Mouse (Mus musculus) hindbrain, postnatal 0 days (tissue): ENCODE measurements around the gene Dyrk1a. TPM values are rescaled to one million over a fixed set of nuclear protein-coding genes. Genes with fewer than 3 reads are reported as not detected.

Source experiments
- ATAC-seq: fragments of 200-750 bp; cut with Nextera tagmentation; 2 replicates; pipeline ENCODE4 v1.8.0; 2017; ENCODE audit warnings: mild to moderate bottlenecking, moderate TSS enrichment, moderate library complexity
- DNase-seq: peaks from one replicate; pipeline ENCODE4 v3.0.0-alpha.2; 2015; ENCODE audit warnings: low spot score
- H3K27ac ChIP-seq: fragments of 300-500 bp; sonication (generic); 2 replicates; pipeline ENCODE4 v1.5.1; 2014; ENCODE audit warnings: mild to moderate bottlenecking
- H3K27me3 ChIP-seq: fragments of 300-500 bp; sonication (generic); 2 replicates; pipeline ENCODE4 v1.6.1; 2014; ENCODE audit warnings: low read length, mixed read lengths; ENCODE audit not compliant: insufficient read depth
- H3K36me3 ChIP-seq: fragments of 300-500 bp; sonication (generic); 2 replicates; pipeline ENCODE4 v1.6.1; 2014; ENCODE audit warnings: low read length, mixed read lengths; ENCODE audit not compliant: insufficient read depth
- H3K4me1 ChIP-seq: fragments of 300-500 bp; sonication (generic); 2 replicates; pipeline ENCODE4 v1.6.1; 2014; ENCODE audit warnings: antibody characterized with exemption, low read length, mixed read lengths; ENCODE audit not compliant: insufficient read depth
- H3K4me2 ChIP-seq: fragments of 300-500 bp; sonication (generic); 2 replicates; pipeline ENCODE4 v1.6.1; 2014; ENCODE audit warnings: low read depth, mild to moderate bottlenecking, low read length, moderate library complexity, mixed read lengths
- H3K4me3 ChIP-seq: fragments of 300-500 bp; sonication (generic); 2 replicates; pipeline ENCODE4 v1.5.1; 2014; ENCODE audit warnings: low read length
- H3K9ac ChIP-seq: fragments of 300-500 bp; sonication (generic); replicated peaks from 2 replicates; pipeline ENCODE4 v1.6.1; 2014; ENCODE audit warnings: mild to moderate bottlenecking, low read length, moderate library complexity, mixed read lengths
- H3K9me3 ChIP-seq: fragments of 300-500 bp; sonication (generic); 2 replicates; pipeline ENCODE4 v1.6.1; 2016; ENCODE audit warnings: low read length, mixed read lengths
- CTCF ChIP-seq: IDR thresholded peaks from 2 replicates; pipeline ENCODE4 v1.5.1; 2016; ENCODE audit warnings: antibody characterized with exemption, control low read depth, low read depth
- WGBS: fragments of 180-500 bp; shearing (Covaris S2); extraction: QIAGEN DNeasy Blood & Tissue Kit; methylation state at CpG from one replicate; pipeline ENCODE4 v1.1.7; 2014; 5-methylcytosine and 5-hydroxymethylcytosine counted together
- polyA plus RNA-seq: library from polyadenylated mRNA; unstranded; fragments of >200 nt; fragmentation: Nextera tagmentation; extraction: Ambion mirVana; gene quantifications from 2 replicates; pipeline ENCODE4 v1.2.1, GENCODE M21; 2015
- total RNA-seq: library from RNA; depleted of rRNA; stranded (reverse); fragments of >200 nt; gene quantifications from 2 replicates; pipeline ENCODE4 v1.2.3, GENCODE M21; 2014

Dyrk1a gene
- total and polyA plus RNA-seq, 2 experiments from 2014 or later: 13.0 to 91.5 TPM

DNA sequence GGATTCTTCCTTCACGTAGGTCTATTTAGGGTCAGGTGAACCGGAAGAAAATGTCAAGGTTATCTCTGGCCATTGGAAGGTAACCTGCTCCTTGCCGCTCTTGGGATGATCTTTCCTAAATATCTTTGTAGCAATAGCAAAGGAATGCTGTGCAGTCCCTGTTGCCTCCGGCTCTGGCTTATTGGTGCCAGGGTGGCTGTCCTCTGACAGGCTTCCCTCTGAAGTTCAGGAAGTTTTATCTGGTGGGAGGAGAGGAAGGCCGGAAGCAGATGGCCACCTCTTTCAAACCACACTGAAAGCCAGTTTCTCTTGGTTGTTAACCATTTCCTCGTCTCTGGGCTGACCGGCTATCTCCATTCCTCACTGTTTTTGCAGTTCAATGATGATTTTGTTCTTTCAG, 10.5 kb upstream of the Dyrk1a start:
- Histone ChIP-seq H3K4me2 (no peak overlapping the region), H3K4me1 (no peaks in the 10 kb centered on the region), H3K36me3 (no peaks in the 10 kb centered on the region), H3K9me3 (no peaks in the 10 kb centered on the region), H3K27ac (no peak overlapping the region), H3K4me3 (no peak overlapping the region), H3K9ac (no peak overlapping the region), H3K27me3 (no peaks in the 10 kb centered on the region)
- WGBS: 71% methylated on average over 7 of the region's 7 CpGs
- TF ChIP-seq CTCF: no peak
- DNase-seq (no peak), ATAC-seq (no peak)

DNA sequence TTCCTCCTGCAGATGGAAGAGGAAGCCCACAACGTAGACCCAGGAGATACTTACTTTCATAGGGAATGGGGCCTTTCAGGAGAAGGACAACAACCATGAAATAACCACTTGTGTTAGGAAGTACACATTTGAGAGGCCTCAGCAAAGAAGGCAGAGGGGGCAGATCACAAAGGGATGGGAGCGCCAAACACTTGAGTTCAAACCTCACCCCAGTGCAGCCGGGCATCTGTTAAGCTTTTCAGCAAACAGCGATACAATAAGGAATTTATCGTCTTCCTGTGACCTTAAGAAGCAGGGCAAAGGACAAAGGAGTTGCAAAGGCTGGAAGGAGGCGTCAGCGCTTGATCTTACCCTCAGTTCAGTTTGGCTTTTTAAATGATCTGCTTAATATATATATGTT, 10.0 kb upstream of the Dyrk1a start:
- Histone ChIP-seq H3K27ac (no peak overlapping the region), H3K4me2 (no peak overlapping the region), H3K27me3 (no peaks in the 10 kb centered on the region), H3K4me1 (no peaks in the 10 kb centered on the region), H3K4me3 (no peak overlapping the region), H3K9me3 (no peaks in the 10 kb centered on the region), H3K9ac (no peak overlapping the region), H3K36me3 (no peaks in the 10 kb centered on the region)
- no peak for TF ChIP-seq CTCF
- DNase-seq (no peak), ATAC-seq (no peak)
- 79% methylated on average over 7 of the region's 7 CpGs for WGBS

DNA sequence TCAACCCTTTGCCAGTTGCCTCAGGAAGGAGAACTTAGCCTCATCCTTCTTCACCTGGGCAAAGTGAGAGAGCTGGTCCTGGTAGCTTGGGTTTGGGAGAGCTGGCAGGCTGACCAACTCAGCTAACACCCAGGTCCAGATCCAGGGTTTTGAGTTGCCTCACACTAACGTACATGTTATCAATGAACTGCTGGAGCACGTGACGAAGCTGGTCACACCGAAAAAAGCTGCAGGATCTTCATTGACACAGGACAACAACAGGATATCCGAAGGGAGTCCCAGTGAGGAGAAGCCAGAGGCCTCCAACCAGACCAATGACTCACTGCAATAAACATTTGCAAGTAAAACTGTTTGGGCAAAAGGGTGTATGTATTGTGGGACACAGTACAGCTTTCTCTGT, 9.2 kb upstream of the Dyrk1a start:
- no peak for DNase-seq
- ATAC-seq: no peak
- no peaks in the 10 kb centered on the region for H3K36me3 ChIP-seq
- no peak overlapping the region for H3K27ac ChIP-seq
- no peak for TF ChIP-seq CTCF
- no peaks in the 10 kb centered on the region for H3K4me1 ChIP-seq
- H3K4me2 ChIP-seq: no peak overlapping the region
- H3K9ac ChIP-seq: no peak overlapping the region
- H3K27me3 ChIP-seq: no peaks in the 10 kb centered on the region
- no peaks in the 10 kb centered on the region for H3K9me3 ChIP-seq
- H3K4me3 ChIP-seq: no peak overlapping the region
- 81% methylated on average over 5 of the region's 5 CpGs for WGBS

DNA sequence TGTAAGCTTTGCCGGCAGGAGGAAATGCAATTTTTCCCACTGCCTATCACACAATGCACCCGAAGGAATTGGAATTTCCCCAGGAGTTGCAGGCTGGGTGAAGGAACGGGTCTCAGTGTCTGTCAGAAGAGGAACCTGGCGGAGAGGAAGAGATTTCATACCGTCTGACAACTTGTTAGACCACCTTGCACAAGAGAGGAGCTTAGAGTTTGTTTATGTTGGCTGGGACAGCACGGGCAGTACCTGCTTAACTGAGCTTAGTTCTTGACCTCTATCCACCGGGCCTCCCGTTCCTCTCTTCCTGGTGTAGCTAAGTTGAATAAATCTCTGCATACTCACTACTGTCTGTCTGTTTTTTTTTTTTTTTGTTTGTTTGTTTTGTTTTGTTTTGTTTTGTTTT, 3.7 kb upstream of the Dyrk1a start:
- WGBS: 71% methylated on average over 8 of the region's 8 CpGs
- no peak overlapping the region for H3K27ac ChIP-seq
- H3K4me2 ChIP-seq: no peak overlapping the region
- H3K36me3 ChIP-seq: no peaks in the 10 kb centered on the region
- no peaks in the 10 kb centered on the region for H3K9me3 ChIP-seq
- ATAC-seq (no peak), DNase-seq (no peak)
- no peak overlapping the region for H3K9ac ChIP-seq
- no peaks in the 10 kb centered on the region for H3K4me1 ChIP-seq
- no peak for TF ChIP-seq CTCF
- no peak overlapping the region for H3K4me3 ChIP-seq
- H3K27me3 ChIP-seq: no peaks in the 10 kb centered on the region

DNA sequence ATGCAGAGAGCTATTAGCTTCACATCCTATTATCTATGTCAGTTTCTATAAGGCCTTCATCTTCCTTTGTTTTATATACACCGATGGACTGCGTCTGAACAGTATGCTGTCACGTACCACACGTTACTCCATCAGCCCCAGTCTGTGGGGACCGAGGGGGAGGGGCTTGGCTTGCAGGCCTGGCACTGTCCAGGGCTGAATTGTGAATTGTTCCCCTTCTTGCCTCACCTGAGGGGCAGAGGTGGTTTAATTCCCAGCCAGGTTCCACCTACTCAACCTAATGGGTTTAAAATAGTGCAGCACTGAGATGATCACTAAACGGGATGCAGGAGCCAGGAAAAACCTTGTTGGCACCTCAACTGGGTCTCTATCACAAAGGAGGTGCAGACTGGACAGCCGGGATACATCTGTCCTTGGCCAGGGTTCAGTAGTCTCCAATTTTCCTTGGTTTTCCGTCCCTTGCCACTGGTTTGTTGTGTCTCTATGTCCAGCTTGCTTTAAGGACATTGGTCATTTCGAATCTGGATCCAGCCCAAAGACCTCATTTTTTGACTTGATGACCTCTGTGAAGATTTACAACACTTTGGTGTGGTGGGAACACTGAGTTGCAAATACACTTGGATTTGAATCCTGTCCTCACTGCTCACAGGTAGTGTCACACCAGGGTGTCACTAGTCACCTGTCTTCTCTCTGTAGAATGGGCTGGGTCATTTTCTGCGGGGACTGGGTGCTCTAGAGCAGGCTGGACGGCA, 2.8 kb upstream of the Dyrk1a start:
- no peak for ATAC-seq
- H3K36me3 ChIP-seq: no peaks in the 10 kb centered on the region
- no peak overlapping the region for H3K4me3 ChIP-seq
- no peak overlapping the region for H3K4me2 ChIP-seq
- H3K27ac ChIP-seq: no peak overlapping the region
- no peak for DNase-seq
- TF ChIP-seq CTCF: no peak
- H3K27me3 ChIP-seq: no peaks in the 10 kb centered on the region
- H3K9me3 ChIP-seq: no peaks in the 10 kb centered on the region
- 82% methylated on average over 11 of the region's 11 CpGs for WGBS
- no peak overlapping the region for H3K9ac ChIP-seq
- peaks cover 2% of the 10 kb centered on the region for H3K4me1 ChIP-seq

DNA sequence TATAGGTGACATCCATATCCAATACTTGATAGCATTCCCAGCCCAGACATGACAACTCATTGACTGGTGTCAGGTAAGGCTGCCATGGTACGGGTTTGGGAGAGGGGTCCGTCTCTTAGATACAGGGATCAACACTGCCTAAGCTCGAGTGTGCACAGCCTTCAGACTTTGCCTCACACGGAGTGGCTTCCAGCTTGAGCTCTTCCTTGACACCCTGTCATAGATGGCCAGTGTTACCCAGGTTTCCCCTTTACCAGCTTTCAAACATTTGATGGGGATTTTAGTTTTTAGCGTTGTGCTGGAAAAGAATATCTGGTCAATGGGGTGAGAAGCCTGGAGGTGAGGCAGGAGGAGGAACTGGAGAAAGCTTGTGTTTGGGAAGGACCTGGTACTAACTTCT, 2.1 kb upstream of the Dyrk1a start:
- 58% methylated on average over 5 of the region's 5 CpGs for WGBS
- H3K9me3 ChIP-seq: no peaks in the 10 kb centered on the region

DNA sequence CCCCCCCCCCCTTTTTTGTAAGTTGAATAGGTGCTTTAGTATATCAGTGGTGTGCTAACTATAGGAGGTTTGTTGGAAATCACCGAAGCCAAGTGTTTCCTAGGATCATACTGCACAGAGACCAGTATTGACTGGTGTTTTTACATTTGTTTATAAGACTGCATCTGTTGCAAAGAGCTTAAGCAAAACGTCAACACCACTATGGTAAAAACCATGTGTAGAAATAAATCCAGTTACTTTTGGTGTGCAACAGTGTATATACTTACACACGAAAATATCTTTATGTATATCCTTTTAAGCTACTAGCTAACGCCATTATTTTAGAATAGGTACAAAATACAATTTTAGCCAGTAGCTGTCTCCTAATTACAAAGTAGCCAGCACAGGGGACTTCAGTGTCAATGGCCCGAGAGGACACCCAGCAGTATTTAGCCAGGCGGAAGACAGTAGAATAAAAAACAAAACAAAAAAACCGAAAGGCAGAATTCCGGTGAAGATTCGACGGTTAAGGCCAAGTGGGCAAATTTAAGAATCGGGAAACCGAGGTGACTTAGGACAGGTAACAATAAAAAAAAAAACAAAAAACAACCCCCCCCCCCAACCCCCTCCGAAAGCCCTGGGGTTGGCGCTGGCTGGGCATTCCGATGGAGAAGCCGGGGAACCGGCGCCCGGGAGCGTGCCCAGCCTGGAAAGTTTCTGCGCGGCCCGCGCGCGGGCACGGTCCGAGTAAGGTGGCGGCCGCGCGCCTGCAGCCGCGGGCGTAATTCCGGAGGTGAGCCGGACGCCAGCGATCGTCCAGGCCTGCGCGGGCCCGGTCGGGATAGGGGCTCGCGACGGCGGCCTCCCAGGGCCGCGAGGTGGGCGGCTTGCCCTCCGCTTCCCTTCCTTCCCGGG, 1.2 kb upstream of the Dyrk1a start:
- no peak for DNase-seq
- 1% methylated on average over 42 of the region's 53 CpGs for WGBS

More for the DNA sequence above, 2.1 kb upstream of the Dyrk1a start:
- ATAC-seq (no peak), DNase-seq (no peak)
- H3K27ac ChIP-seq: peak overlapping the region; percentile 100; the same call in 1 of the 2 replicates
- no peaks in the 10 kb centered on the region for H3K36me3 ChIP-seq
- no peak overlapping the region for H3K4me3 ChIP-seq
- no peak for TF ChIP-seq CTCF
- no peaks in the 10 kb centered on the region for H3K27me3 ChIP-seq
- H3K4me1 ChIP-seq: peaks cover 4% of the 10 kb centered on the region
- H3K4me2 ChIP-seq: 0 out of 2 replicates have a peak overlapping the region, but pooled peaks have one; percentile 65
- no peak overlapping the region for H3K9ac ChIP-seq

More for the DNA sequence above, 1.2 kb upstream of the Dyrk1a start:
- no peaks in the 10 kb centered on the region for H3K27me3 ChIP-seq
- ATAC-seq: peak; percentile 83
- no peaks in the 10 kb centered on the region for H3K9me3 ChIP-seq
- peak overlapping the region; percentile 100 for H3K27ac ChIP-seq
- H3K4me3 ChIP-seq: peak overlapping the region; percentile 89
- no peak for TF ChIP-seq CTCF
- peak overlapping the region; percentile 74 for H3K9ac ChIP-seq
- peak overlapping the region; percentile 65 for H3K4me2 ChIP-seq
- peaks cover 9% of the 10 kb centered on the region for H3K4me1 ChIP-seq
- no peaks in the 10 kb centered on the region for H3K36me3 ChIP-seq
